Mouse (Mus musculus) intestine, embryonic 14.5 days (tissue): ENCODE results near the gene Plcb4. TPM values are rescaled to one million over a fixed set of nuclear protein-coding genes. Genes with fewer than 3 reads are reported as not detected.
A peak's percentile ranks its signal among the peaks of the same experiment; 100 is the strongest.

ENCODE experiments used
- ATAC-seq: fragments of 200-750 bp; cut with Nextera tagmentation; replicated peaks from 2 replicates; pipeline ENCODE4 v1.8.0; 2017; ENCODE audit warnings: low read depth, moderate number of reproducible peaks, moderate TSS enrichment, moderate library complexity; ENCODE audit not compliant: low FRiP score, low TSS enrichment
- DNase-seq: peaks from one replicate; pipeline ENCODE4 v3.0.0-alpha.2; 2018; ENCODE audit warnings: low spot score
- H3K27ac ChIP-seq: fragments of 300-500 bp; sonication (generic); 2 replicates; pipeline ENCODE4 v1.5.1; 2014; ENCODE audit warnings: low read depth, mild to moderate bottlenecking, control low read depth
- H3K27me3 ChIP-seq: fragments of 300-500 bp; sonication (generic); replicated peaks from 2 replicates; pipeline ENCODE4 v1.6.1; 2014; ENCODE audit warnings: low read length, control low read depth; ENCODE audit not compliant: control insufficient read depth, insufficient read depth
- H3K36me3 ChIP-seq: fragments of 300-500 bp; sonication (generic); 2 replicates; pipeline ENCODE4 v1.6.1; 2014; ENCODE audit warnings: low read length, control low read depth; ENCODE audit not compliant: control insufficient read depth, insufficient read depth
- H3K4me1 ChIP-seq: fragments of 300-500 bp; sonication (generic); replicated peaks from 2 replicates; pipeline ENCODE4 v1.6.1; 2014; ENCODE audit warnings: low read length, control low read depth, mixed read lengths; ENCODE audit not compliant: control insufficient read depth, insufficient read depth
- H3K4me2 ChIP-seq: fragments of 300-500 bp; sonication (generic); 2 replicates; pipeline ENCODE4 v1.6.1; 2014; ENCODE audit warnings: low read length
- H3K4me3 ChIP-seq: fragments of 300-500 bp; sonication (generic); 2 replicates; pipeline ENCODE4 v1.5.1; 2014; ENCODE audit warnings: low read depth, low read length, control low read depth, mixed read lengths
- H3K9ac ChIP-seq: fragments of 300-500 bp; sonication (generic); 2 replicates; pipeline ENCODE4 v1.6.1; 2014; ENCODE audit warnings: mild to moderate bottlenecking, low read length
- H3K9me3 ChIP-seq: fragments of 300-500 bp; sonication (generic); 2 replicates; pipeline ENCODE4 v1.6.1; 2016; ENCODE audit warnings: low read length, control low read depth; ENCODE audit not compliant: control insufficient read depth
- WGBS: fragments of 180-500 bp; shearing (Covaris S2); extraction: QIAGEN DNeasy Blood & Tissue Kit; methylation state at CpG from one replicate; pipeline ENCODE4 v1.1.7; 2014; 5-methylcytosine and 5-hydroxymethylcytosine counted together
- polyA plus RNA-seq: library from polyadenylated mRNA; unstranded; fragments of >200 nt; fragmentation: Nextera tagmentation; extraction: Ambion mirVana; gene quantifications from 2 replicates; pipeline ENCODE4 v1.2.1, GENCODE M21; 2014

Gene Plcb4
- polyA plus RNA-seq, 1 experiment from 2014 or later: 19.4 TPM

DNA sequence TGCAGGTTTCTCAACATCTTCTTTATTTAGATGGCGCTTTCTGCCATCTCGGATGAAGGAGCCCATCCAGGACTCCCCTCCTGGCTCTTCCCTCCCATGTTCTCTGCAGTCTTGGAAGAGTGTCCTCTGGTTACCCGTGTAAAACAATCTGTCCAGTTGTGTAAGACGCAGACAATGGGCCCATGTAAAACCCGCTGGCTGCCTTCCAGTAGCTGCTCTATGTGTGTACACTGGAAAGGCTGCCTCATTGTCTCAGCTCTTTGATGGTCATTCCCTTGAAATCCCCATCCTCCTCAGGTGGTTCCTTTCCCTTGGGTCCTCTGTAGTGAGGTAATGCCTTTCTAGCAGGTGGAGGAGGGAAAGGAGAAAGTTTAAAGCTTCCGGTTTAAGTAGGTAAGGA lies 216.7 kb downstream of the Plcb4 start:
- no peak for ATAC-seq
- Histone ChIP-seq H3K9ac (no peak overlapping the region), H3K36me3 (no peaks in the 10 kb centered on the region), H3K4me3 (no peak overlapping the region), H3K9me3 (no peaks in the 10 kb centered on the region), H3K4me1 (peaks cover 10% of the 10 kb centered on the region; the same call in 1 of the 2 replicates), H3K27ac (no peak overlapping the region), H3K27me3 (no peaks in the 10 kb centered on the region), H3K4me2 (no peak overlapping the region)
- WGBS: 87% methylated on average over 6 of the region's 6 CpGs
- no peak for DNase-seq

DNA sequence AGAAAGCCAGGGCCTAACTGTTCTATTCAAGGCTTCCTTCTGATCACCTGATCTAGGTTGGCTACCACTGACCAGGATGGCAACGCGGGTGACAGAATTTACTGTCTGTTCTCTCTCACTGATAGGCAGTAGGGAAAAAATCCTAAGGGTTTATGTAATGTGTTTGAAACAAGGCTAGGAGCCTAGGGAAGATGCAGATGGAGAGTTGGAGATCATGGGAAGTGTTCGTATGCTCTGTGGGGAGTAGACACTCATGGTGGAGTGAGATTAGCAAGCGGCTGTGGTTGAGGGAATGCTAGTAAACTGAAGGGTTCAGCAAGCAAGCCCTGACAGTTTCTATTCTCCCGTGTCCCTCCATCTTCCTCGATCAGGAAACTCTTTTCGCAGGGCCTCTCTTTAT lies 220.5 kb downstream of the Plcb4 start:
- WGBS: 89% methylated on average over 7 of the region's 7 CpGs
- no peak overlapping the region for H3K4me2 ChIP-seq
- H3K9ac ChIP-seq: no peak overlapping the region
- no peaks in the 10 kb centered on the region for H3K36me3 ChIP-seq
- no peak for DNase-seq
- H3K27me3 ChIP-seq: no peaks in the 10 kb centered on the region
- no peak overlapping the region for H3K4me3 ChIP-seq
- peaks cover 10% of the 10 kb centered on the region; the same call in 1 of the 2 replicates for H3K4me1 ChIP-seq
- H3K27ac ChIP-seq: peak overlapping the region; percentile 74; the same call in 1 of the 2 replicates
- no peak for ATAC-seq
- H3K9me3 ChIP-seq: no peaks in the 10 kb centered on the region

DNA sequence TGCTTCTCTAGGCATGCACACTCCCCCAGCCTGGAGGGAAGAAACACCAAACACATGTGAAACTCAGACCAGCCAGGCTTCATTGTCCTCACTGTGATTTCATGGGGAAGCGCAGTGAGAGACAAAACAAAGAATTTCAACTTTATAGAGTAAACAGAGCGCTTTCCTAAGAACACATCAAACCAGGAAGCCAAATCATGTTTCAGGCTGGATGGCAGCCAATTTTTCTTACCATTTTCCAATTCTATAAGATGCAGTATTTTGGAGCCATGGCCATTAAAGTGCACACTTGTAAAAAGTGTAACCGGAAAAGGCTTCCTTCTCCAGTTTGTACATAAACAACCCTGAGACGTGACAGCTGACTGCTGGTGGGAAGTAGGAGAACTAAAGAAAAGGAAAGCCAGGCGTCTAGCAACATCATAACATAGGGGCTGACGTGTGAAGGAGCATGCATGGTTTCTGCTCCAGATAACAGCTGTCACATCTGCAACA lies 221.5 kb downstream of the Plcb4 start:
- H3K9me3 ChIP-seq: no peaks in the 10 kb centered on the region
- H3K36me3 ChIP-seq: no peaks in the 10 kb centered on the region
- 28% methylated on average over 6 of the region's 6 CpGs for WGBS
- no peak overlapping the region for H3K9ac ChIP-seq
- H3K4me1 ChIP-seq: peaks cover 15% of the 10 kb centered on the region; the same call in 1 of the 2 replicates
- peak overlapping the region; percentile 74 for H3K27ac ChIP-seq
- no peak overlapping the region for H3K4me3 ChIP-seq
- no peak overlapping the region for H3K4me2 ChIP-seq
- DNase-seq (peak; percentile 57), ATAC-seq (no peak)
- no peaks in the 10 kb centered on the region for H3K27me3 ChIP-seq

DNA sequence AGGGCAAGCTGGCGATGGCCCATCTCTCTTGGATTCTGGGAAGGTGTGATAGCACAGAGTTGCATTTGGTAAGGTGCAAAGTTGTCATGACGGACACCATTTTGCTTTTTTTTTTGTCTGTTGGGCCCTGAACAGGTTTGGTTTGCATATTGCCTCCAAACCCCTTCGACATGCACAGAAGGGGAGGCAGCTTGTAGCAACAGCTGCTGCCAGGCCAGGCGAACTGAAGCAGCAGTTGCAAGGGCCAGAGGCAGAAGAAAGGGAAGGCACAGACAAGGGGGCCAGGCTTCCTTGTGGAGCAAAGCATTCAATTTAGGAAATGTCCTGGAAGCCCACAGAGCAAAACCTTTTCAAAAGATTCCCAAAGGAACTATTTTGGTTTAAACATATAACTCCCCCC lies 224.5 kb downstream of the Plcb4 start:
- Histone ChIP-seq H3K4me2 (no peak overlapping the region), H3K27ac (no peak overlapping the region), H3K9me3 (no peaks in the 10 kb centered on the region), H3K4me1 (peaks cover 28% of the 10 kb centered on the region; the same call in 1 of the 2 replicates), H3K27me3 (no peaks in the 10 kb centered on the region), H3K36me3 (no peaks in the 10 kb centered on the region), H3K4me3 (no peak overlapping the region), H3K9ac (no peak overlapping the region)
- DNase-seq (no peak), ATAC-seq (no peak)
- WGBS: 82% methylated on average over 4 of the region's 4 CpGs

DNA sequence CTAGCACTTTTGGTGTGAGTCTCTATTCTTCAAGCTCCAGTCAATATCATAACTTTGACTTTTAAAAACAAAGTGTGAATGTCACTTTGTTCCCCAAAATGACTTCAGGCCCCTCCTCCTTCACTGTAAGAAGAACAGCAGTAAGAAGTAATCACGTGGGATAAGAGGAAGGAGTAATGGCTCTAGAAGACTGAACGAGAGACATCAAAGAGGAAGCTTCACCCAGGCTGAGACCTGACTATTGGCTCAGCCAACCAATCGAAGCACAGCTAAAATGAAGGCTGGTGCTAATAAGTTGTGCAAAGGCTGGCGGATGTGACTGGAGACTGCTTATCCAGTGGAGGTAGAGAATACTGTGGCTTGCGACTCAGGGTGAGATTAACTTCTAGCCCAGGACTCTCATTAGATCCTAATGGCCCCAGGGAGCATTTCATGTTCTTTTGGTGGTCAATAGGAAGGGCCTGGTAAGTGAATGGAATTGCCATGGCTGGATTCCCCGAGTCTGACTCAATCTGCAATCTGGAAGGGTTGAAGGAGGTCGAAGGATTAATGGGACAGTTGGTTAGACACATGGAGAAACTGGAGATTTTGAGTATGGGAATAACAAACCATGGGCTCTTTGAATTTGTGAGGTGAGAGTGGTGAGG lies 225.8 kb downstream of the Plcb4 start:
- no peak for ATAC-seq
- Histone ChIP-seq H3K4me1 (peaks cover 26% of the 10 kb centered on the region; the same call in 1 of the 2 replicates), H3K4me3 (no peak overlapping the region), H3K27me3 (no peaks in the 10 kb centered on the region), H3K9ac (no peak overlapping the region), H3K9me3 (no peaks in the 10 kb centered on the region), H3K4me2 (no peak overlapping the region), H3K36me3 (no peaks in the 10 kb centered on the region), H3K27ac (no peak overlapping the region)
- 79% methylated on average over 7 of the region's 7 CpGs for WGBS
- no peak for DNase-seq

DNA sequence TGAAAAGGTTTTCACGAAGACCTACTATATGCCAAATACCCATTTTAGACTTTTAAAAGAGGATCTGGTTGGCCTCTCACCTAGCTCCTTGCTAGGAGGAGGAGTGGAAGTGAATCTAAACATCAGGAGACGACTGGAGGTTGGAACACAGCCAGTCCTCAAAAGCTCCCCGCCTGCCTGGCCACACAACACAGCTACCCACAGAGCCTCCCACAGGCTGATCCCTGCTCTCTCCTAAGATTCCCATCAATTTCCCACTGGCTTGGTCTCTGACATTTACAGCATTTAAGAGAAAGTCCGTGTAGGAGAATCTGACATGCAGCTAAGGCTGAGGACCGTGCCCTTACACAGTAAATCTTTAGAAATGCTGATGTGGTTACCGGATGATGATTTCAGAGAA lies 226.8 kb downstream of the Plcb4 start:
- Histone ChIP-seq H3K36me3 (no peaks in the 10 kb centered on the region), H3K9me3 (no peaks in the 10 kb centered on the region), H3K9ac (no peak overlapping the region), H3K27me3 (no peaks in the 10 kb centered on the region), H3K4me2 (no peak overlapping the region), H3K27ac (0 out of 2 replicates have a peak overlapping the region, but pooled peaks have one; percentile 27), H3K4me3 (no peak overlapping the region), H3K4me1 (peaks cover 18% of the 10 kb centered on the region; the same call in 1 of the 2 replicates)
- WGBS: 36% methylated on average over 6 of the region's 6 CpGs
- no peak for DNase-seq
- ATAC-seq: 0 out of 2 replicates have a peak, but pooled peaks have one; percentile 27

DNA sequence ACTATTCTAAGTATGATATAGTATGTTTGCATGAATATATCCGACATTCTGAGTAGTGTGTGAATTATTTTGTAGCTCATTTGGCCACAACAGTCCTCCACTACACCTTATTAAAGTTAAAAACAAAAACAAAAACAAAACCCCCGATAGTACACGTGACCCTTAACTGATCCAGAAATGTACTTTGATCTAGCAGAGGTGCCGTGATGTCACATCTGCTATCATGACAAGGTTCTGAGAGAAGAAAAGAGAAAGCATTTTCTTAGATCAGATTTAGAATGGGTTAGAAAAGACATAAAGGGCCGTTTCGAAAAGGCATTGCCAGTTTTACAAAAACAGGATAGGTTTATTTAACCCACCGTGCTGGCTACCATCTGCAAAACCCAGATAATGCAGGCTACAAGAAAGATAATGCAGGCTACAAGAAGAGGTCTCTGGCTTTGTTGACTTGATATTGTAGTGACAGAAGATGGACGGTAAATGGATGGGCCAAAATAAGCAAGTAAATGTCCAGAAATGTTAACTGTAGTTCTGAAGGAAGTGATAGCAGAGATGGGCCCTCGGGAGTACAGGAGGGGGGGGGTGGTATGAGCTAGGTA lies 227.4 kb downstream of the Plcb4 start:
- H3K4me3 ChIP-seq: no peak overlapping the region
- DNase-seq (no peak), ATAC-seq (no peak)
- H3K27ac ChIP-seq: no peak overlapping the region
- peaks cover 18% of the 10 kb centered on the region; the same call in 1 of the 2 replicates for H3K4me1 ChIP-seq
- no peak overlapping the region for H3K9ac ChIP-seq
- no peak overlapping the region for H3K4me2 ChIP-seq
- no peaks in the 10 kb centered on the region for H3K36me3 ChIP-seq
- no peaks in the 10 kb centered on the region for H3K9me3 ChIP-seq
- H3K27me3 ChIP-seq: no peaks in the 10 kb centered on the region
- WGBS: 65% methylated on average over 9 of the region's 9 CpGs

DNA sequence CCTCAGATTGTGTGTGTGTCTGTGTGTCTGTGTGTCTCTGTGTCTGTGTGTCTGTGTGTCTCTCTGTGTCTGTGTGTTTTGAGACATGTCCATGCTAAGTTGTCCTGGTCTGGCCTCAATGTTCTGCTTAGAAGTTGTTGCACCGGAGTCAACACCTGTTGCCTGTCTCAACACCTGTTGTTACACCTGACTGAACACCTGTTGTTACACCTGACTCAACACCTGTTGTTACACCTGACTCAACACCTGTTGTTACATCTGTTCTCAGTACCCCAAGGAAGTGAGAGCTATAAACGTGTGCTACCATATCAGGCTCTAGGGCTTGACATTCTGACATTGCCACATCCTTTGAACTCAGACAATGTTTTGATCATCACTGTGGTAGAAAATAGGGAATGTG lies 229.0 kb downstream of the Plcb4 start:
- WGBS: 81% methylated on average over 2 of the region's 2 CpGs
- Histone ChIP-seq H3K4me1 (peaks cover 18% of the 10 kb centered on the region; the same call in 1 of the 2 replicates), H3K36me3 (no peaks in the 10 kb centered on the region), H3K27me3 (no peaks in the 10 kb centered on the region), H3K9me3 (no peaks in the 10 kb centered on the region), H3K4me2 (no peak overlapping the region), H3K9ac (no peak overlapping the region), H3K27ac (no peak overlapping the region), H3K4me3 (no peak overlapping the region)
- DNase-seq: no peak
- no peak for ATAC-seq
